Mouse (Mus musculus) heart, embryonic 16.5 days (tissue): Measurements from ENCODE around the gene Rab3gap1. TPM values are rescaled to one million over a fixed set of nuclear protein-coding genes. Genes with fewer than 3 reads are reported as not detected.

Source experiments
- ATAC-seq: fragments of 200-750 bp; cut with Nextera tagmentation; replicated peaks from 2 replicates; pipeline ENCODE4 v1.8.0; 2017; ENCODE audit warnings: moderate number of reproducible peaks; ENCODE audit not compliant: insufficient read depth, low FRiP score; ENCODE audit errors: extremely low read depth
- H3K27ac ChIP-seq: fragments of 300-500 bp; sonication (generic); 2 replicates; pipeline ENCODE4 v1.5.1; 2014; ENCODE audit warnings: mild to moderate bottlenecking, low read length, control low read depth, moderate library complexity
- H3K27me3 ChIP-seq: fragments of 300-500 bp; sonication (generic); 2 replicates; pipeline ENCODE4 v1.6.1; 2014; ENCODE audit warnings: low read length, mixed read lengths; ENCODE audit not compliant: control insufficient read depth, insufficient read depth
- H3K36me3 ChIP-seq: fragments of 300-500 bp; sonication (generic); 2 replicates; pipeline ENCODE4 v1.6.1; 2014; ENCODE audit not compliant: control insufficient read depth, insufficient read depth
- H3K4me1 ChIP-seq: fragments of 300-500 bp; sonication (generic); 2 replicates; pipeline ENCODE4 v1.6.1; 2014; ENCODE audit warnings: low read length, mixed read lengths; ENCODE audit not compliant: control insufficient read depth, insufficient read depth
- H3K4me2 ChIP-seq: fragments of 300-500 bp; sonication (generic); 2 replicates; pipeline ENCODE4 v1.6.1; 2014; ENCODE audit warnings: low read depth, mild to moderate bottlenecking, control low read depth, low read length
- H3K4me3 ChIP-seq: fragments of 300-500 bp; sonication (generic); 2 replicates; pipeline ENCODE4 v1.5.1; 2014; ENCODE audit warnings: mild to moderate bottlenecking, control low read depth, low read length
- H3K9ac ChIP-seq: fragments of 300-500 bp; sonication (generic); 2 replicates; pipeline ENCODE4 v1.6.1; 2014; ENCODE audit warnings: low read length, control low read depth
- H3K9me3 ChIP-seq: fragments of 300-500 bp; sonication (generic); replicated peaks from 2 replicates; pipeline ENCODE4 v1.6.1; 2016; ENCODE audit warnings: low read length; ENCODE audit not compliant: control insufficient read depth
- WGBS: fragments of 180-500 bp; shearing (Covaris S2); extraction: QIAGEN DNeasy Blood & Tissue Kit; methylation state at CpG from one replicate; pipeline ENCODE4 v1.1.7; 2014; 5-methylcytosine and 5-hydroxymethylcytosine counted together
- polyA plus RNA-seq: library from polyadenylated mRNA; unstranded; fragments of >200 nt; fragmentation: Nextera tagmentation; extraction: Ambion mirVana; gene quantifications from 2 replicates; pipeline ENCODE4 v1.2.1, GENCODE M21; 2015

Rab3gap1 gene
- polyA plus RNA-seq, 1 experiment from 2014 or later: 28.5 TPM

DNA sequence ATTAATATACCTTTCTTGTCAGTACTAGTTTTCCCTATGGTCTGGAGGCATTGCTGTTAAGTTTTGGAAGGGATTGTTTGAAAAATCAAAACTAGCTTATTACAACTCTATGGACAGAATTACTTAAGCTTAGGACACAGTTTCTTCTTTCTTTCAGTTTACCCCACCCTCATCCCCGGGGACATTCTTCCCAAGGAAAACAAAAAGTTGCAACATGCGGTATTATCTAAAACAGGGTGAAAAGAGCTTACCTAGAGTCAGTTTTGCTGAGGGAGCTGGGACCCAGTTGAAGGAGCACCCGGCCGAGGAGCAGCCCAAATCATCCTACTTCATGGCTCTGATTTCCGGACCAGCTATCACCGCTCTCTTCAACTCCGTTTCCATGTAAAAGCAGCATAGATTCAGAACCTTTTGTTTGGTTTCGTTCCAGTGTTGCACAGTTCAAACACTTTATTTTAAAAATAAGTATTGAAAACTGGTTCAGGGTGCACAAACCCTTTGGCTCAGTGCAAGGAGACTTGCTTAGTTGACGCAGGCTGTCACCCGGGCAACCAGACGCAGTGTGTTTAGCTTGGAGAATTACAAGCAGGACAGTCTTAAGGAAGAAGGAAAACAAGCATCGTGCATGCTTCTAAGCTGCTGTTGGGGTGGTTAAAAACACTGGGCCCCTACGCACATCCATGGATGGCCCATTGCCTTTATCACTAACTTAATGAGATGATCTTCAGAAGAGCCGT is 13.9 kb upstream of the Rab3gap1 start, which contains the start of gene Map3k19:
Gene Map3k19, minus strand, starts transcription at position 546 of the 737 bp plus-strand sequence.
- ATAC-seq: no peak
- WGBS: 80% methylated on average over 14 of the region's 14 CpGs
- Histone ChIP-seq H3K27ac (no peak within 1 kb of the TSS), H3K4me1 (no peaks in the 10 kb centered on the region), H3K9ac (no peak within 1 kb of the TSS), H3K9me3 (peaks cover 8% of the 10 kb centered on the region), H3K36me3 (no peaks in the 10 kb centered on the region), H3K4me3 (no peak within 1 kb of the TSS), H3K4me2 (no peak within 1 kb of the TSS), H3K27me3 (no peaks in the 10 kb centered on the region)

DNA sequence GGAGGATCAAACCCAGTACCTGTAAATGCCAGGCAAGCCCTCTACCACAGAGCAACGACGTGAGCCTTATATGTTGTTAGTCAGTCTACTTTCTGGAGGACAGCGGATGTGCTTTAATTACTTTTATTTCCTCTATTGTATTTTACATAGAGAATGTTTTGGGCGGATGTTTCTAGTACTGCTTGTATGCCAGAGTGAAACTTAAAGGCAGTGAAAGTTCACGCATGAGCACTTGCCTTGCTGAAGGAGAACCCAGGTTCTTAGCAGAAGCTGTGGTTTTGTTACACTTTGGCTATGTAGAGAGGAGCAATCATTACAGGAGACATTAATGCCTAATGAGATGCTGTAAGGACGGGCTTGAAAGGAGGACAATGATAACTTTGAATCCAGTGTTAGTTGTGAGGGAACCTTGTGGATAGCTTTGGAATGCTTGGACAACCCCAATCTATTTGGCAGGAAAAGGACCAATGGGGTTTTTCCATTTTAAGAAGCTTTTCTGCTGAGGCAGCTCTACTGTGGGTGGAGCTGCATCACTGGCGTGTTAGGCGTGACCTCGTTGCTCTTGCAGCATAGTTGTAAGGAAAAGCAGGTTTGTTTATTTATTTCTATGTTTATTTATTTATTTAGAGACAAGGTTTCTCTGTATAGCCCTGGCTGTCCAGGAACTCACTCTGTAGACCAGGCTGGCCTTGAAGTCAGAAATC is 9.5 kb upstream of the Rab3gap1 start:
- Histone ChIP-seq H3K9ac (no peak overlapping the region), H3K4me1 (no peaks in the 10 kb centered on the region), H3K27me3 (no peaks in the 10 kb centered on the region), H3K9me3 (no peaks in the 10 kb centered on the region), H3K4me3 (no peak overlapping the region), H3K27ac (no peak overlapping the region), H3K4me2 (no peak overlapping the region), H3K36me3 (no peaks in the 10 kb centered on the region)
- no peak for ATAC-seq
- WGBS: 78% methylated on average over 9 of the region's 9 CpGs

DNA sequence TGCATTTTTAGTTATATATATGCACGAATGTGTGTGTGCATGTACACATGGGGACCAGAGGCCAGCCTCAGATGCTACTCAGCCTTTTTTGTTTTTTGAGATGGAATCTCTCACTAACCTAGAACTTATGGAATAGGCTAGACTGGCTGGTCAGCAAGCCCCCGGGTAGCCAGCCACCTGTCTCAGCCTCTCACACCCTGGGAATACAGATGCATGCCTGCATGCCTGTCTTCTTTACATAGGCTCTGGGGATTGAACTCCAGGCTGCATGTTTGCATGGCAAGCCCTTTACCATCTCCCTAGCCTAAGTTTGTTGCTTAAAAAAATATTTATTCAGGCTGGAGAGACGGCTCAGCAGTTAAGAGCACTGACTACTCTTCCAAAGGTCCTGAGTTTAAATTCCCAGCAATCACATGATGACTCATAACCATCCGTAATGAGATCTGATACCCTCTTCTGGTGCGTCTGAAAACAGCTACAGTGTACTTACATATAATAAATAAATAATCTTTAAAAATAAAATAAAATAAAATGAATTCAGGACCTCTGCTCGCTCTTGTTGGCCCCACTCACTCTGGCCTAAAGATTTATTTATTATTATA is 8.7 kb upstream of the Rab3gap1 start:
- Histone ChIP-seq H3K4me3 (no peak overlapping the region), H3K4me1 (no peaks in the 10 kb centered on the region)
- 65% methylated on average over 6 of the region's 6 CpGs for WGBS

DNA sequence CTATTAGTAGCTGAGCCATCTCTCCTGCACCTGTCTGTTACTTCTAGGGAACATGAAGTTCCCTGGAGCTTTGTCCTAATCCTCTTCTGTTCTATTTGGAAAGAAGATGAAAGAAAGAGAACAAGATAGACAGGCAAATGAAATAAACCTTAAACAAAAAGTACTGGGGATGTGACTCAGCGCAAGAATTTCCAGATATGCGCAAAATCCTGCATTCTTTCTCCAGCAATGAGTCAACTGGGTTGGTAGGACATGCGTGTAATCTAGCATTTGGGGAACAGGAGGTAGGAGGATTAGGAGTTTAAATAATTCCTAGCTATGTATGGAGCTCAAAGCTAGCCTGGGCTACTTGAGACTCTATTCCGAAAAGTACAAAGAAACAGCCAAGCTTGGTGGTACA is 8.1 kb upstream of the Rab3gap1 start:
- Histone ChIP-seq H3K27me3 (no peaks in the 10 kb centered on the region), H3K9ac (no peak overlapping the region), H3K9me3 (no peaks in the 10 kb centered on the region), H3K4me3 (no peak overlapping the region), H3K4me2 (no peak overlapping the region), H3K4me1 (no peaks in the 10 kb centered on the region), H3K36me3 (no peaks in the 10 kb centered on the region), H3K27ac (no peak overlapping the region)
- ATAC-seq: no peak
- 88% methylated on average over 4 of the region's 4 CpGs for WGBS

More for the DNA sequence above, 8.7 kb upstream of the Rab3gap1 start:
- no peak for ATAC-seq
- Histone ChIP-seq H3K4me2 (no peak overlapping the region), H3K27ac (no peak overlapping the region), H3K27me3 (no peaks in the 10 kb centered on the region), H3K9ac (no peak overlapping the region), H3K36me3 (no peaks in the 10 kb centered on the region), H3K9me3 (no peaks in the 10 kb centered on the region)

DNA sequence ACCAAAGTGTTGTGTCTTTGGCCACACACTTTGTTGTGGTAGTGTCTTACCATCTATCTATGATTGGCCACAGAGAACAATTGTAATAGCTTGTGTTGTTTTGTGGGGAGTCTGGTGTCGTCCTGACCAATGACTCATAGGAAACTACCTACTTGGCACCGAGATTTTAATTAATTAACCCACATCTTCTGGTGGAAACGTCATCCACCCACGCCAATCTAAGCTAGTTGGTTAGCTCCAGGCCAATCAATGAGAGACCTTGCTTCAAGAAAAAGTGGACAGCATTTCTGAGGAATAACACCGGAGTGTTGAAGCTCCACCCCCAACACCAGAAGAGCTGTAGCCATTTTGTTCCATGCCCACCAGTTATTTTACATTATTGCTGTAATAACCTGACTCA is 6.7 kb upstream of the Rab3gap1 start:
- WGBS: 77% methylated on average over 5 of the region's 5 CpGs
- Histone ChIP-seq H3K27ac (no peak overlapping the region), H3K4me2 (no peak overlapping the region), H3K27me3 (no peaks in the 10 kb centered on the region), H3K36me3 (no peaks in the 10 kb centered on the region), H3K9me3 (no peaks in the 10 kb centered on the region), H3K4me3 (no peak overlapping the region), H3K4me1 (no peaks in the 10 kb centered on the region), H3K9ac (no peak overlapping the region)
- no peak for ATAC-seq

DNA sequence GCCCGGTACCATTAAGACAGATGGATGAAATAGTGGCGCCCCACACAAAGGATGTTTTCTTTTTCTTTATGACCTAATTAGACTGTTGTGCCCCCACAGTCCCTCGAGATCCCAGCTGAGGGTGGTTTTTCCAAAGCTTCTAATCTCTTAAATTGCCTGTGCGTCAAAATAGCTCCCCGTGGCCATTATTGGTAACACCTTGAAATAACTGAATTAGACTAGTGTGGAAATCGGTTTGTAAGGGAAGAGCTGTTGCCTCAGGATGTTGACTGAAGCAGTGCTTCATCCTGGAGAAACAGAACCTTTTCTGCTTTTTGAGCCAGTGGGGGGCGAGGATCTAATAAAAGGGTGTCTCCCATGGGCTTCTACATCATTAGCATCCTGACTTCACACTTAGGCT is 4.8 kb upstream of the Rab3gap1 start:
- no peak overlapping the region for H3K4me3 ChIP-seq
- no peaks in the 10 kb centered on the region for H3K27me3 ChIP-seq
- WGBS: 74% methylated on average over 7 of the region's 7 CpGs
- no peaks in the 10 kb centered on the region for H3K4me1 ChIP-seq
- no peaks in the 10 kb centered on the region for H3K36me3 ChIP-seq
- no peak for ATAC-seq
- no peaks in the 10 kb centered on the region for H3K9me3 ChIP-seq
- H3K9ac ChIP-seq: no peak overlapping the region
- no peak overlapping the region for H3K4me2 ChIP-seq
- no peak overlapping the region for H3K27ac ChIP-seq

DNA sequence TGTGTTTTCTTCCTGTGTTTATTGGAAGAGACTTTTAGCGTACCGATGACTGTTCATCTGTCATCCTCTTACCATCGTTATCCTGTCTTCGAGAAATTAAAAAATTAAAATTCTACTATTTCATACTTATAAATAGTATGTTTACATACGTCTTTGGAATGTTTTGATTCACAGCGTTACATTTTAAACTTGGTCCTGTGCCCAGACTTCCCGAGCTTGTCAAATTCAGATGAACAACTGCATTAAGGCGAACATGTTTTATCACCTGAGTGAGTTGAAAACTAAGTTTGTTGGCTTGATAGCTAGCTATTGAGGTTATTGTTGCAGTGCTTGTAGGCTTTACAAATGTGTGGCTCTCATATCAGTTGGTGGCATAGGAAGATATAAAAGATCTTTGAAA is 703 bp downstream of the Rab3gap1 start:
- Histone ChIP-seq H3K4me2 (peak overlapping the region; percentile 78), H3K4me3 (peak overlapping the region; percentile 71), H3K36me3 (peaks cover 3% of the 10 kb centered on the region), H3K27me3 (no peaks in the 10 kb centered on the region), H3K9me3 (no peaks in the 10 kb centered on the region), H3K9ac (peak overlapping the region; percentile 80), H3K4me1 (peaks cover 6% of the 10 kb centered on the region), H3K27ac (peak overlapping the region; percentile 84)
- no peak for ATAC-seq
- WGBS: 18% methylated on average over 8 of the region's 8 CpGs

DNA sequence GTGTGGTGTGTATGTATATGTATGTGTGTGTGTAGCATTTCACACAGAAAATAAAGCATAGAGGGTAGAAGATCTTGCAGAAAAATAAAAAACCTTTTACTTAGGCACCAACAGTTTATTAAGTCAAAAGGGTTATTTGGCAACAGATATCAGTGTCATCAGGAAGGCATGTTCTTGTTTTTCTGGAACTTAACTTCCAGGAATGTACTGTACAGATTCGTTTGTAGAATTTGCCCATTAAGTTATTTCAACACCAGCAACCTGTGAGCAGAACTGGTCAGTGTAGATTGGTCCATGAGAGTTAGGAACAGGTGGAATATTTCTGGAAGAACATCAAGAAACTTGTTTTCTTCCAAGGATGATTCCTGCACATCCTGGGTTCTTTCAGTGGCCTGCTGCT is 30.8 kb downstream of the Rab3gap1 start:
- no peak overlapping the region for H3K4me2 ChIP-seq
- H3K4me3 ChIP-seq: no peak overlapping the region
- no peak overlapping the region for H3K27ac ChIP-seq
- no peaks in the 10 kb centered on the region for H3K9me3 ChIP-seq
- H3K4me1 ChIP-seq: no peaks in the 10 kb centered on the region
- H3K27me3 ChIP-seq: no peaks in the 10 kb centered on the region
- 65% methylated on average over 1 of the region's 1 CpGs for WGBS
- peaks cover 11% of the 10 kb centered on the region for H3K36me3 ChIP-seq
- no peak overlapping the region for H3K9ac ChIP-seq
- ATAC-seq: no peak

DNA sequence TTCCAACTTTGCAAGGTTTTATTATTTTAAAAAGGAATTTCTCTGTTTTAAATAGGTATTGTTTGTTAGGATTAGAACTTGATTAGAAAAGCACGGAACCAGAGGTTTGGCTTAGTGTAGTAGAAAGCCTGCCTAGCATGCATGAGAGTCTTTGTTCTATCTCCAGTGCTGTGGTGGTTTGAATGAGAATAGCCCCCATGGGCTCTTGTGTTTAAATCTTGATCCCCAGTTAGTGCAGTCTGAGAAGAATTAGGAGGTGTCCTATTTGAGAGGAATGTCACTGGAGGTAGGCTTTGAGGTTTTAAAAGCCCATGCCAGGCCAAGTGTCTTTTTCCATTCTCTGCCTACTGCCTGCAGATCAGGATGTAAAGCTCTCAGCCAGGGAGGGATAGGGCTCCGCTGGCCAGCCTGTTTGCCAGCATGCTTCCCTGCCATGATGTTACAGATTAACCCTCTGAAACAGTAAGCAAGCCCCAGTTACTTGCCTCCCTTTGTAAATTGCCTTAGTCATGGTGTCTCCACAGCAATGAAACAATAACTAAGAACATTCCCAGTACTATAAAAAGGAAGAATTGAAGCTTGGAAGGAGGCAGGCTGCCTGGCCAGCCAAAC is 36.3 kb downstream of the Rab3gap1 start:
- 79% methylated on average over 2 of the region's 2 CpGs for WGBS
- H3K36me3 ChIP-seq: peaks cover 16% of the 10 kb centered on the region

More for the DNA sequence above, 36.3 kb downstream of the Rab3gap1 start:
- H3K9ac ChIP-seq: no peak overlapping the region
- H3K9me3 ChIP-seq: no peaks in the 10 kb centered on the region
- H3K4me2 ChIP-seq: no peak overlapping the region
- no peak for ATAC-seq
- H3K27me3 ChIP-seq: no peaks in the 10 kb centered on the region
- H3K27ac ChIP-seq: no peak overlapping the region
- H3K4me3 ChIP-seq: no peak overlapping the region
- no peaks in the 10 kb centered on the region for H3K4me1 ChIP-seq
